Comparison of ENCODE assay signal across 28 mouse cellular contexts in genomic region chr10:76136318-76136717, GRCm38 (mm10). TPM values are rescaled to one million over a fixed set of nuclear protein-coding genes. Genes with fewer than 3 reads are reported as not detected.
DNase-seq lines count a peak whose midpoint lies in the region; ATAC-seq and TF ChIP-seq lines count a peak whose summit lies in the region.
"Had no signal": no experiment of that assay in that cellular context is flagged by ENCODE, and none has a peak within 500 bp of the region (broad histone marks: within the 10 kb centered on the region; RNA-seq: fewer than 3 reads in every experiment).

No protein-coding gene starts in this region.

- no peaks in the 10 kb centered on the region for H3K9me3 ChIP-seq in intestine, postnatal 0 days (ENCODE audit: control insufficient read depth)
- no peaks in the 10 kb centered on the region for H3K9me3 ChIP-seq in intestine, embryonic 16.5 days (ENCODE audit: control insufficient read depth, low read length)
- no peaks in the 10 kb centered on the region for H3K9me3 ChIP-seq in liver, postnatal 0 days (ENCODE audit: low read length)
- no peaks in the 10 kb centered on the region for H3K9me3 ChIP-seq in liver, embryonic 11.5 days (ENCODE audit: control insufficient read depth, low read length)
- no peaks in the 10 kb centered on the region for H3K9me3 ChIP-seq in MEL (replicated peaks; ENCODE audit: insufficient read depth, low read length)
- no peaks in the 10 kb centered on the region for H3K9me3 ChIP-seq in stomach, postnatal 0 days (ENCODE audit: control insufficient read depth, low read length)
- H3K9me3 ChIP-seq: embryonic facial prominence, embryonic 10.5 days; embryonic facial prominence, embryonic 12.5 days; forebrain, embryonic 13.5 days; forebrain, embryonic 15.5 days; G1E had no signal

- TF ChIP-seq CTCF in intestine, postnatal 0 days (IDR thresholded peaks at IDR 0.05; ENCODE audit: low read depth): peak; percentile 59
- TF ChIP-seq CTCF in liver, postnatal 0 days (IDR thresholded peaks at IDR 0.05; ENCODE audit: low read depth): 0 out of 2 replicates have a peak, but pooled peaks have one; percentile 11
- TF ChIP-seq CTCF in MEL (IDR thresholded peaks at IDR 0.05 in 2 of 3, conservative IDR thresholded peaks at IDR 0.05 in 1 of 3; ENCODE audit: control insufficient read depth in 1 of 3, insufficient read depth in 1 of 3, low read depth in 2 of 3, low read length in 3 of 3, poor library complexity in 1 of 3, severe bottlenecking in 1 of 3): peak in 1 of 3 experiments; percentile 44; a peak in 2 of 6 replicates
- peak; percentile 25; the same call in 1 of the 2 replicates for TF ChIP-seq CTCF in stomach, postnatal 0 days (IDR thresholded peaks at IDR 0.05; ENCODE audit: low read depth)
- TF ChIP-seq CTCF in thymus, adult 2 months (IDR thresholded peaks at IDR 0.05; ENCODE audit: borderline replicate concordance, control insufficient read depth, extremely low read depth, insufficient read depth, low read length, poor library complexity): no peak

- TF ChIP-seq POLR2A in MEL (IDR thresholded peaks at IDR 0.05; ENCODE audit: control insufficient read depth in 1 of 2, insufficient read depth in 1 of 2, low read depth in 1 of 2, low read length in 2 of 2, poor library complexity in 1 of 2): no peak
- no peak for TF ChIP-seq POLR2A in thymus, adult 2 months (IDR thresholded peaks at IDR 0.05; ENCODE audit: control insufficient read depth, extremely low read depth, insufficient read depth, low read length, poor library complexity)

- no peaks in the 10 kb centered on the region for H3K36me3 ChIP-seq in intestine, postnatal 0 days (ENCODE audit: control insufficient read depth, insufficient read depth)
- no peaks in the 10 kb centered on the region for H3K36me3 ChIP-seq in intestine, embryonic 16.5 days (ENCODE audit: control insufficient read depth, insufficient read depth, low read length)
- no peaks in the 10 kb centered on the region for H3K36me3 ChIP-seq in liver, postnatal 0 days (replicated peaks; ENCODE audit: insufficient read depth, low read length)
- H3K36me3 ChIP-seq in liver, embryonic 11.5 days (ENCODE audit: control insufficient read depth, insufficient read depth, low read length): no peaks in the 10 kb centered on the region
- no peaks in the 10 kb centered on the region for H3K36me3 ChIP-seq in MEL (ENCODE audit: control insufficient read depth in 1 of 2, insufficient read depth in 2 of 2, low read length in 2 of 2)
- H3K36me3 ChIP-seq in stomach, postnatal 0 days (ENCODE audit: control insufficient read depth, insufficient read depth, low read length): no peaks in the 10 kb centered on the region
- no peaks in the 10 kb centered on the region for H3K36me3 ChIP-seq in thymus, adult 2 months (ENCODE audit: control insufficient read depth, insufficient read depth, low read length)
- H3K36me3 ChIP-seq: embryonic facial prominence, embryonic 10.5 days; embryonic facial prominence, embryonic 12.5 days; forebrain, embryonic 15.5 days; G1E had no signal

- TF ChIP-seq EP300 in liver, postnatal 0 days (IDR thresholded peaks at IDR 0.05; ENCODE audit: low read depth): no peak
- no peak for TF ChIP-seq EP300 in MEL (IDR thresholded peaks at IDR 0.05; ENCODE audit: low read depth in 1 of 2, low read length in 2 of 2)
- TF ChIP-seq EP300 in stomach, postnatal 0 days (optimal IDR thresholded peaks at IDR 0.05): no peak

- no peak overlapping the region for H3K4me3 ChIP-seq in intestine, postnatal 0 days (ENCODE audit: low read depth, low read length)
- H3K4me3 ChIP-seq in intestine, embryonic 16.5 days (ENCODE audit: low read length): no peak overlapping the region
- no peak overlapping the region for H3K4me3 ChIP-seq in liver, postnatal 0 days (ENCODE audit: low read depth, low read length)
- no peak overlapping the region for H3K4me3 ChIP-seq in liver, embryonic 11.5 days (ENCODE audit: low read depth, low read length)
- no peak overlapping the region for H3K4me3 ChIP-seq in MEL (ENCODE audit: control insufficient read depth in 1 of 2, insufficient read depth in 1 of 2, low read depth in 2 of 2, low read length in 2 of 2)
- no peak overlapping the region for H3K4me3 ChIP-seq in stomach, postnatal 0 days (ENCODE audit: low read depth, low read length)
- H3K4me3 ChIP-seq in thymus, adult 2 months (ENCODE audit: control insufficient read depth, insufficient read depth, low read length): no peak overlapping the region
- H3K4me3 ChIP-seq: embryonic facial prominence, embryonic 10.5 days; embryonic facial prominence, embryonic 12.5 days; forebrain, embryonic 13.5 days; forebrain, embryonic 15.5 days had no signal

- 58% methylated on average over 2 of the region's 2 CpGs for WGBS in intestine, postnatal 0 days
- WGBS in intestine, embryonic 16.5 days: 79% methylated on average over 2 of the region's 2 CpGs
- 69% methylated on average over 2 of the region's 2 CpGs for WGBS in liver, postnatal 0 days (ENCODE audit: insufficient replicate concordance)
- WGBS in liver, embryonic 11.5 days: 65% methylated on average over 2 of the region's 2 CpGs
- 80% methylated on average over 2 of the region's 2 CpGs for WGBS in stomach, postnatal 0 days
- 85% methylated on average over 2 of the region's 2 CpGs for WGBS in thymus, adult 2 months

- no peak overlapping the region for H3K27ac ChIP-seq in intestine, postnatal 0 days (ENCODE audit: low read depth, low read length)
- no peak overlapping the region for H3K27ac ChIP-seq in intestine, embryonic 16.5 days (ENCODE audit: low read length)
- no peak overlapping the region for H3K27ac ChIP-seq in liver, postnatal 0 days (ENCODE audit: low read depth)
- H3K27ac ChIP-seq in liver, embryonic 11.5 days (ENCODE audit: low read depth, low read length): no peak overlapping the region
- no peak overlapping the region for H3K27ac ChIP-seq in MEL (ENCODE audit: control insufficient read depth, low read depth, low read length)
- H3K27ac ChIP-seq in stomach, postnatal 0 days (replicated peaks): no peak overlapping the region
- H3K27ac ChIP-seq in thymus, adult 2 months (ENCODE audit: control insufficient read depth, insufficient read depth, low read length): no peak overlapping the region
- H3K27ac ChIP-seq: embryonic facial prominence, embryonic 10.5 days; embryonic facial prominence, embryonic 12.5 days; forebrain, embryonic 13.5 days; forebrain, embryonic 15.5 days had no signal

- no peak for ATAC-seq in intestine, postnatal 0 days
- no peak for ATAC-seq in intestine, embryonic 16.5 days
- ATAC-seq in liver, postnatal 0 days: no peak
- no peak for ATAC-seq in liver, embryonic 11.5 days (replicated peaks; ENCODE audit: low FRiP score)
- ATAC-seq in stomach, postnatal 0 days (ENCODE audit: low FRiP score, low TSS enrichment): no peak
- ATAC-seq: activated CD4-positive, CD25-positive, alpha-beta regulatory T cell, adult 4 months; forebrain, embryonic 13.5 days; forebrain, embryonic 15.5 days; forebrain, postnatal 0 days had no signal

- no peak overlapping the region for H3K4me2 ChIP-seq in intestine, postnatal 0 days (replicated peaks; ENCODE audit: low read depth)
- no peak overlapping the region for H3K4me2 ChIP-seq in intestine, embryonic 16.5 days (ENCODE audit: low read depth, low read length)
- no peak overlapping the region for H3K4me2 ChIP-seq in liver, postnatal 0 days (ENCODE audit: low read depth, low read length)
- no peak overlapping the region for H3K4me2 ChIP-seq in liver, embryonic 11.5 days
- no peak overlapping the region for H3K4me2 ChIP-seq in stomach, postnatal 0 days (replicated peaks; ENCODE audit: low read depth)
- H3K4me2 ChIP-seq: embryonic facial prominence, embryonic 12.5 days; forebrain, embryonic 13.5 days; forebrain, embryonic 15.5 days had no signal

- peak; percentile 31; the same call in 1 of the 2 replicates for TF ChIP-seq RAD21 in MEL (IDR thresholded peaks at IDR 0.05; ENCODE audit: low read depth, low read length)

- no peaks in the 10 kb centered on the region for H3K27me3 ChIP-seq in intestine, postnatal 0 days (replicated peaks; ENCODE audit: control insufficient read depth, insufficient read depth, low read length)
- no peaks in the 10 kb centered on the region for H3K27me3 ChIP-seq in intestine, embryonic 16.5 days (replicated peaks; ENCODE audit: control insufficient read depth, insufficient read depth, low read length)
- H3K27me3 ChIP-seq in liver, postnatal 0 days (ENCODE audit: insufficient read depth, low read length): no peaks in the 10 kb centered on the region
- H3K27me3 ChIP-seq in liver, embryonic 11.5 days (replicated peaks; ENCODE audit: control insufficient read depth, insufficient read depth, low read length): no peaks in the 10 kb centered on the region
- H3K27me3 ChIP-seq in MEL (ENCODE audit: control insufficient read depth in 1 of 2, insufficient read depth in 2 of 2, low read length in 2 of 2): peaks cover 2 to 11% of the 10 kb centered on the region in 2 experiments; a peak in 3 of 4 replicates
- no peaks in the 10 kb centered on the region for H3K27me3 ChIP-seq in stomach, postnatal 0 days (ENCODE audit: control insufficient read depth, insufficient read depth, low read length)
- H3K27me3 ChIP-seq in thymus, adult 2 months (ENCODE audit: control insufficient read depth, insufficient read depth, low read length): no peaks in the 10 kb centered on the region
- H3K27me3 ChIP-seq: embryonic facial prominence, embryonic 12.5 days; forebrain, embryonic 13.5 days; forebrain, embryonic 15.5 days had no signal

- no peaks in the 10 kb centered on the region for H3K79me2 ChIP-seq in MEL (ENCODE audit: control insufficient read depth, insufficient read depth, low read length, poor library complexity)

- DNase-seq in liver, postnatal 0 days: no peak
- DNase-seq in liver, embryonic 11.5 days (ENCODE audit: low spot score): no peak
- peak; percentile 14 for DNase-seq in MEL (ENCODE audit: low read depth, low spot score)
- no peak for DNase-seq in stomach, postnatal 0 days (ENCODE audit: low spot score)
- DNase-seq in kidney, postnatal 10 days: no peak
- no peak for DNase-seq in thymus, adult 2 months
- DNase-seq: adrenal gland, adult 8-10 months; adrenal gland, postnatal 14 days; adrenal gland, postnatal 36 days; cerebellum, adult 11-12 months; cerebellum, adult 2 months; cerebellum, adult 9-10 months; cerebellum, postnatal 10 days; cerebellum, postnatal 25 days; forebrain, postnatal 0 days had no signal

- no peaks in the 10 kb centered on the region for H3K4me1 ChIP-seq in intestine, postnatal 0 days (replicated peaks; ENCODE audit: control insufficient read depth, insufficient read depth, low read length)
- H3K4me1 ChIP-seq in intestine, embryonic 16.5 days (ENCODE audit: control insufficient read depth, insufficient read depth, low read length): no peaks in the 10 kb centered on the region
- H3K4me1 ChIP-seq in liver, postnatal 0 days (ENCODE audit: insufficient read depth): no peaks in the 10 kb centered on the region
- no peaks in the 10 kb centered on the region for H3K4me1 ChIP-seq in liver, embryonic 11.5 days (replicated peaks; ENCODE audit: control insufficient read depth, insufficient read depth, low read length)
- H3K4me1 ChIP-seq in MEL (ENCODE audit: control insufficient read depth in 1 of 2, insufficient read depth in 2 of 2, low read length in 2 of 2): no peaks in the 10 kb centered on the region
- H3K4me1 ChIP-seq in stomach, postnatal 0 days (replicated peaks; ENCODE audit: control insufficient read depth, insufficient read depth): no peaks in the 10 kb centered on the region
- no peaks in the 10 kb centered on the region for H3K4me1 ChIP-seq in thymus, adult 2 months (replicated peaks; ENCODE audit: control insufficient read depth, insufficient read depth, low read length)
- H3K4me1 ChIP-seq: embryonic facial prominence, embryonic 10.5 days; embryonic facial prominence, embryonic 12.5 days; forebrain, embryonic 13.5 days; forebrain, embryonic 15.5 days had no signal

- H3K9ac ChIP-seq in intestine, postnatal 0 days (ENCODE audit: low read depth, low read length): no peak overlapping the region
- no peak overlapping the region for H3K9ac ChIP-seq in intestine, embryonic 16.5 days (ENCODE audit: low read depth, low read length)
- no peak overlapping the region for H3K9ac ChIP-seq in liver, postnatal 0 days (replicated peaks)
- H3K9ac ChIP-seq in liver, embryonic 11.5 days (ENCODE audit: low read depth, low read length): no peak overlapping the region
- no peak overlapping the region for H3K9ac ChIP-seq in MEL (ENCODE audit: control insufficient read depth, low read depth, low read length, poor library complexity, severe bottlenecking)
- H3K9ac ChIP-seq in stomach, postnatal 0 days (ENCODE audit: low read length): no peak overlapping the region
- H3K9ac ChIP-seq: embryonic facial prominence, embryonic 12.5 days; forebrain, embryonic 13.5 days; forebrain, embryonic 15.5 days; forebrain, postnatal 0 days had no signal

RNA-seq across cellular contexts. Expression of gene Slc5a4a, which starts 10.9 kb away (rescaled TPM):
- 0.31 and 0.39 TPM in 2 replicates for polyA plus RNA-seq in intestine, postnatal 0 days (2015; fragmentation: Nextera tagmentation; extraction: Ambion mirVana)
- 0.21 and 0.28 TPM in 2 replicates for polyA plus RNA-seq in intestine, embryonic 16.5 days (2015; fragmentation: Nextera tagmentation; extraction: Ambion mirVana)
- not detected in 2 replicates for polyA plus RNA-seq in liver, postnatal 0 days (2015; fragmentation: Nextera tagmentation; extraction: Ambion mirVana)
- polyA plus RNA-seq in liver, embryonic 11.5 days (2014; fragmentation: Nextera tagmentation; extraction: Ambion mirVana): 0.08 TPM in 1 of 2 replicates, not detected in the other
- not detected in 2 replicates for total RNA-seq in MEL (2012; rRNA removed)
- not detected for polyA plus RNA-seq in MEL (2012; ENCODE audit: insufficient read depth in 1 of 2, insufficient read length in 2 of 2, low read depth in 1 of 2, low replicate concordance in 2 of 2, missing spikeins in 1 of 2)
- polyA plus RNA-seq in stomach, postnatal 0 days (2015; fragmentation: Nextera tagmentation; extraction: Ambion mirVana): not detected in 2 replicates
- polyA plus RNA-seq in thymus, adult 2 months (2012; rRNA removed): not detected in 2 replicates
- total RNA-seq: adrenal gland, adult 18-20 months; adrenal gland, adult 8-10 months; adrenal gland, postnatal 14 days; adrenal gland, postnatal 36 days; G1E had no signal
- polyA plus RNA-seq: activated CD4-positive, CD25-positive, alpha-beta regulatory T cell, adult 4 months; C2C12; cerebellum, adult 2 months; cortical plate, adult 2 months; embryonic facial prominence, embryonic 10.5 days; embryonic facial prominence, embryonic 12.5 days; embryonic facial prominence, embryonic 14.5 days; forebrain, embryonic 11.5 days; forebrain, embryonic 15.5 days; G1E had no signal

RNA-seq across cellular contexts. Expression of gene Slc5a4b, which starts 25.6 kb away (rescaled TPM):
- 1.7 and 2.2 TPM in 2 replicates for polyA plus RNA-seq in intestine, postnatal 0 days (2015; fragmentation: Nextera tagmentation; extraction: Ambion mirVana)
- polyA plus RNA-seq in intestine, embryonic 16.5 days (2015; fragmentation: Nextera tagmentation; extraction: Ambion mirVana): 0.73 and 1.4 TPM in 2 replicates
- not detected in 2 replicates for polyA plus RNA-seq in liver, postnatal 0 days (2015; fragmentation: Nextera tagmentation; extraction: Ambion mirVana)
- polyA plus RNA-seq in liver, embryonic 11.5 days (2014; fragmentation: Nextera tagmentation; extraction: Ambion mirVana): 0.05 and 0.06 TPM in 2 replicates
- not detected in 2 replicates for total RNA-seq in MEL (2012; rRNA removed)
- under 1 TPM in 1 of 2 experiments, not detected in 1; 0.03 TPM for polyA plus RNA-seq in MEL (2012; ENCODE audit: insufficient read depth in 1 of 2, insufficient read length in 2 of 2, low read depth in 1 of 2, low replicate concordance in 2 of 2, missing spikeins in 1 of 2)
- 0.04 and 0.06 TPM in 2 replicates for polyA plus RNA-seq in stomach, postnatal 0 days (2015; fragmentation: Nextera tagmentation; extraction: Ambion mirVana)
- 0.04 TPM in 1 of 2 replicates, not detected in the other for polyA plus RNA-seq in thymus, adult 2 months (2012; rRNA removed)
- total RNA-seq: adrenal gland, adult 18-20 months; adrenal gland, adult 8-10 months; adrenal gland, postnatal 14 days; adrenal gland, postnatal 36 days; forebrain, postnatal 0 days; G1E had no signal
- polyA plus RNA-seq: activated CD4-positive, CD25-positive, alpha-beta regulatory T cell, adult 4 months; C2C12; cerebellum, adult 2 months; cortical plate, adult 2 months; embryonic facial prominence, embryonic 10.5 days; embryonic facial prominence, embryonic 14.5 days; forebrain, embryonic 11.5 days; forebrain, embryonic 13.5 days; forebrain, embryonic 15.5 days; forebrain, postnatal 0 days; G1E had no signal
